Mouse (Mus musculus) intestine, embryonic 14.5 days (tissue): Measurements from ENCODE around the gene Ifngr1. TPM values are rescaled to one million over a fixed set of nuclear protein-coding genes. Genes with fewer than 3 reads are reported as not detected.

Experiments used
- ATAC-seq: fragments of 200-750 bp; cut with Nextera tagmentation; replicated peaks from 2 replicates; pipeline ENCODE4 v1.8.0; 2017; ENCODE audit warnings: low read depth, moderate number of reproducible peaks, moderate TSS enrichment, moderate library complexity; ENCODE audit not compliant: low FRiP score, low TSS enrichment
- DNase-seq: peaks from one replicate; pipeline ENCODE4 v3.0.0-alpha.2; 2018; ENCODE audit warnings: low spot score
- H3K27ac ChIP-seq: fragments of 300-500 bp; sonication (generic); 2 replicates; pipeline ENCODE4 v1.5.1; 2014; ENCODE audit warnings: low read depth, mild to moderate bottlenecking, control low read depth
- H3K27me3 ChIP-seq: fragments of 300-500 bp; sonication (generic); replicated peaks from 2 replicates; pipeline ENCODE4 v1.6.1; 2014; ENCODE audit warnings: low read length, control low read depth; ENCODE audit not compliant: control insufficient read depth, insufficient read depth
- H3K36me3 ChIP-seq: fragments of 300-500 bp; sonication (generic); 2 replicates; pipeline ENCODE4 v1.6.1; 2014; ENCODE audit warnings: low read length, control low read depth; ENCODE audit not compliant: control insufficient read depth, insufficient read depth
- H3K4me1 ChIP-seq: fragments of 300-500 bp; sonication (generic); replicated peaks from 2 replicates; pipeline ENCODE4 v1.6.1; 2014; ENCODE audit warnings: low read length, control low read depth, mixed read lengths; ENCODE audit not compliant: control insufficient read depth, insufficient read depth
- H3K4me2 ChIP-seq: fragments of 300-500 bp; sonication (generic); 2 replicates; pipeline ENCODE4 v1.6.1; 2014; ENCODE audit warnings: low read length
- H3K4me3 ChIP-seq: fragments of 300-500 bp; sonication (generic); 2 replicates; pipeline ENCODE4 v1.5.1; 2014; ENCODE audit warnings: low read depth, low read length, control low read depth, mixed read lengths
- H3K9ac ChIP-seq: fragments of 300-500 bp; sonication (generic); 2 replicates; pipeline ENCODE4 v1.6.1; 2014; ENCODE audit warnings: mild to moderate bottlenecking, low read length
- H3K9me3 ChIP-seq: fragments of 300-500 bp; sonication (generic); 2 replicates; pipeline ENCODE4 v1.6.1; 2016; ENCODE audit warnings: low read length, control low read depth; ENCODE audit not compliant: control insufficient read depth
- WGBS: fragments of 180-500 bp; shearing (Covaris S2); extraction: QIAGEN DNeasy Blood & Tissue Kit; methylation state at CpG from one replicate; pipeline ENCODE4 v1.1.7; 2014; 5-methylcytosine and 5-hydroxymethylcytosine counted together
- polyA plus RNA-seq: library from polyadenylated mRNA; unstranded; fragments of >200 nt; fragmentation: Nextera tagmentation; extraction: Ambion mirVana; gene quantifications from 2 replicates; pipeline ENCODE4 v1.2.1, GENCODE M21; 2014

Ifngr1 gene
- polyA plus RNA-seq, 1 experiment from 2014 or later = 82.2 TPM

DNA sequence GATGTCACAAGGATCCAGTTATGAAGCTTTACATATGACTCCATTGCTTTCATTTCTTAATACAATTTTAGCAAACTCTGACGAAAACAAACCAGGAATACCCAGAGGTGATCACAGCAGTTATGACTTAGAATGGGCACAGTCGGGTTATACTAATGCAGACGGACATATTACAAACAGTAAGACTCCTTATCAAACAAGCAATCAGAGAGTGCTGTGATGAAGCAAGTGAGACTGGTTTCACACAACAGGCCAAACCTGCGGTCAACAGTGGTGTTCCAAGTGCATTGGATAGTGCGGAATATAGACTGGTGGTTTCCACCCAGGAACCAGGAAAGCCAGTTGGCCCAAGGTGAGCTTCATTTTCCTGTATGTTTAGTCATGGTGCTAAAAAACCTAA, 47.1 kb downstream of the Ifngr1 start:
- WGBS = 83% methylated on average over 5 of the region's 5 CpGs
- Histone ChIP-seq H3K9ac (no peak overlapping the region), H3K4me3 (no peak overlapping the region), H3K27ac (no peak overlapping the region), H3K4me1 (no peaks in the 10 kb centered on the region), H3K36me3 (no peaks in the 10 kb centered on the region), H3K27me3 (no peaks in the 10 kb centered on the region), H3K4me2 (no peak overlapping the region), H3K9me3 (no peaks in the 10 kb centered on the region)
- DNase-seq (no peak), ATAC-seq (no peak)

GRCm38 (mm10) chr10:19639630-19640029, 47.9 kb downstream of the Ifngr1 start:
- Histone ChIP-seq H3K4me3 (no peak overlapping the region), H3K4me1 (no peaks in the 10 kb centered on the region), H3K4me2 (no peak overlapping the region), H3K27ac (no peak overlapping the region), H3K9me3 (no peaks in the 10 kb centered on the region), H3K9ac (no peak overlapping the region), H3K27me3 (no peaks in the 10 kb centered on the region), H3K36me3 (no peaks in the 10 kb centered on the region)
- WGBS = 91% methylated on average over 1 of the region's 1 CpGs
- ATAC-seq (no peak), DNase-seq (no peak)

- Histone ChIP-seq H3K4me2 (no peak overlapping the region), H3K27ac (no peak overlapping the region), H3K9ac (no peak overlapping the region), H3K9me3 (no peaks in the 10 kb centered on the region), H3K36me3 (no peaks in the 10 kb centered on the region), H3K4me1 (no peaks in the 10 kb centered on the region), H3K4me3 (no peak overlapping the region), H3K27me3 (no peaks in the 10 kb centered on the region)
- ATAC-seq = no peak
- WGBS = 88% methylated on average over 2 of the region's 2 CpGs
- no peak for DNase-seq
Observed at GRCm38 (mm10) chr10:19645119-19645518, 53.4 kb downstream of the Ifngr1 start.

DNA sequence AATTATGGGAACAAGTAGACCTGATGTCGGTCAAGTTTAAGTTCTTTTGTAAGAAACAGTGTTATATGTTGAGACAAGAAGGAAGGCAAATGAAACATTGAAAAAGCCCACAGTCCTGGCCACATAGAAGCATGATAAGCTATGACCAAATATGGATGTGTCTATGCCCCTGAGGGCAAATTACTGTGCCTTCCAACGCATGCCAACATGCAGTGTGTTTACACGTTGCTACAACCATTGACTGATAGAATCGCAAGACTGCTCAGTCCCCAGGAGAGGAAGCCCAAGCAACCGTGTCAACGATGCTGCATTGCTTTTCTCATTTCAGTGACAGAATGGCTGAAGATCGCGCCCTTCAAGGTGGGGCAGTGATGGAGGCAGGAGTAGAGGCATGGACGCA, 65.7 kb downstream of the Ifngr1 start:
- Histone ChIP-seq H3K4me1 (no peaks in the 10 kb centered on the region), H3K9ac (no peak overlapping the region), H3K4me3 (no peak overlapping the region), H3K27me3 (no peaks in the 10 kb centered on the region), H3K36me3 (no peaks in the 10 kb centered on the region), H3K27ac (no peak overlapping the region), H3K9me3 (no peaks in the 10 kb centered on the region), H3K4me2 (no peak overlapping the region)
- ATAC-seq (no peak), DNase-seq (no peak)
- whole genome bisulfite sequencing = 85% methylated on average over 9 of the region's 9 CpGs

Other genes with a start within 250 kb of the Ifngr1 start
- not detected in 2 replicates for gene Olig3, start 235.4 kb upstream of the Ifngr1 start, polyA plus RNA-seq
- not detected in 2 replicates for gene Il22ra2, start 30.0 kb downstream of the Ifngr1 start, polyA plus RNA-seq
- gene Il20ra, start 120.6 kb downstream of the Ifngr1 start, polyA plus RNA-seq = 0.20 and 0.24 TPM in 2 replicates